Mouse (Mus musculus): ENCODE measurements around the gene Nrtn. TPM values are rescaled to one million over a fixed set of nuclear protein-coding genes. Genes with fewer than 3 reads are reported as not detected.

The Nrtn gene
- total RNA-seq, 2 experiments from 2014 or later = 1.8 to 2.4 TPM

Other genes starting within 250 kb of the Nrtn start
- not detected for gene Znrf4, start 245.1 kb downstream of the Nrtn start, total RNA-seq (2021)
- 1 to 10 TPM in 1 of 2 experiments, under 1 TPM in 1; 0.54 to 1.3 TPM for gene Gm20219, start 203.1 kb downstream of the Nrtn start, total RNA-seq (2021)
- 10 to 100 TPM; 86.3 to 97.5 TPM for gene Safb2, start 172.9 kb downstream of the Nrtn start, total RNA-seq (2021)
- 100 to 1,000 TPM; 126 to 141 TPM for gene Safb, start 172.7 kb downstream of the Nrtn start, total RNA-seq (2021)
- gene 2410015M20Rik, start 147.8 kb downstream of the Nrtn start, total RNA-seq (2021) = 100 to 1,000 TPM; 169 to 171 TPM
- 100 to 1,000 TPM; 430 to 448 TPM for gene Rpl36, start 144.1 kb downstream of the Nrtn start, total RNA-seq (2021)
- gene Lonp1, start 130.6 kb downstream of the Nrtn start, total RNA-seq (2021) = 10 to 100 TPM; 64.9 TPM
- under 1 TPM; 0.41 to 0.73 TPM for gene Catsperd, start 129.4 kb downstream of the Nrtn start, total RNA-seq (2021)
- gene Ranbp3, start 84.2 kb downstream of the Nrtn start, total RNA-seq (2021) = 10 to 100 TPM; 88.4 to 97.2 TPM
- gene Ndufa11, start 39.8 kb downstream of the Nrtn start, total RNA-seq (2021) = 100 to 1,000 TPM; 205 to 222 TPM
- gene Vmac, start 39.5 kb downstream of the Nrtn start, total RNA-seq (2021) = 1 to 10 TPM; 8.8 TPM
- 10 to 100 TPM; 75.4 to 76.4 TPM for gene Dus3l, start 7.2 kb upstream of the Nrtn start, total RNA-seq (2021)
- 1 to 10 TPM in 1 of 2 experiments, under 1 TPM in 1; 0.49 to 1.4 TPM for gene Prr22, start 12.7 kb upstream of the Nrtn start, total RNA-seq (2021)
- 1 to 10 TPM; 1.4 to 2.3 TPM for gene Rfx2, start 73.5 kb upstream of the Nrtn start, total RNA-seq (2021)
- gene Acsbg2, start 116.9 kb upstream of the Nrtn start, total RNA-seq (2021) = not detected
- under 1 TPM; 0.16 to 0.41 TPM for gene 1700061G19Rik, start 117.9 kb upstream of the Nrtn start, total RNA-seq (2021)
- gene Mllt1, start 177.9 kb upstream of the Nrtn start, total RNA-seq (2021) = 10 to 100 TPM; 66.2 to 78.3 TPM
- gene Acer1, start 224.6 kb upstream of the Nrtn start, total RNA-seq (2021) = not detected
- gene Clpp, start 232.8 kb upstream of the Nrtn start, total RNA-seq (2021) = 10 to 100 TPM; 51.0 to 52.6 TPM
- gene Alkbh7, start 239.8 kb upstream of the Nrtn start, total RNA-seq (2021) = 10 to 100 TPM; 25.7 to 30.4 TPM
- not detected for gene Pspn, start 242.5 kb upstream of the Nrtn start, total RNA-seq (2021)

Data from left cerebral cortex, postnatal 10 days (tissue).